Mouse (Mus musculus): ENCODE data around the gene Apbb2. TPM values are rescaled to one million over a fixed set of nuclear protein-coding genes. Genes with fewer than 3 reads are reported as not detected.

Apbb2 gene
- polyA plus RNA-seq, 1 experiment from 2014 or later = 52.6 TPM

DNA sequence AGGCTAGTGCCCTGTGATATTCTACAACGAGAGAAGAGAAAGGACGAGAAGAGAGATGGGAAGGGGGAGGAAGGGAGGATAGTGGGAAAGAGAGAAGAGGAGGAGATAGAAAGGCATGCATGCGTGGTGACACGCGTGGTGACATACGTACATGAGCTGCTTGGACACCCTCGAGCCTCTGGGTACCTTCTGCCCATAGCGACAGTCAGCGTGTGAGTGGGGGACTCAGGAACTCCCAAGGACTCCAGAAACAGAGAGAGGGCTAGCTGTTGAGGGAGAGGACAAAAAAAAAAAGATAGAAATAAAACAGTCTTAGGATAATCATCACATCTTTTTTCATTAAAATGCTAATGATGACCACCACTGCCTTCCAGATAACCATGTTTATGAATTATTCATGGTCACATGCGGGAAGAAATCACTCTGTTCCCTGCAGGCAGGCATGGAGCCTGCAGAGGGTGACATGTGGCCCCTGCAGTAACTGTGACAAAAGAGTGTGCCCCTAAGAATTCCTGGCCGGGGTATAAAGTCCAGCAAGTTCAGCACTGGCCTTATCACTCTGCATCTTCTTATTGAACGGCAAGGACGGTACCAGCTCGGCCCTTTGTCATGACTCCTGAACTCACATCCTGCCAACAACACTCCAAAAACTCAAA, 126.5 kb downstream of the Apbb2 start:
- H3K4me3 ChIP-seq (ENCODE audit: low read depth, low read length) = no peak overlapping the region

DNA sequence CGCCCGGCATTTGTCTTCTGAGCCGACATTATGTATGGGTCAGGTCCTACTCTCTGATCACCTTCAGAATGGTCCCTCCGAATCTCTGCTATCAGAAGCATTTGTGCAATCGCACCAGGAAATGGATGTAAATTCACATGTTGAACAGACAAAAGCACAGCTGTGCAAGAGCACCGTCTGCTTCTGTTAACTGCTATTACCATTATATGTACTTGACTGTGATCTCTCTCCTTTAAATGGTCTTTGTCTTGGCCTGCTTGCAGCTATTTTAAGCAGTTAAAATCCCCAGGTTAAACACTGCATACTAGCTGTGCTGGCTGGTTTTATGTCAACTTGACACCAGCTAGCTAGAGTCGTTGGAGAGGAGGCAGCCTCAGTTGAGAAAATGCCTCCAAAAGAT, 132.6 kb downstream of the Apbb2 start:
- DNase-seq (ENCODE audit: low spot score) = no peak
- Histone ChIP-seq H3K9me3 (ENCODE audit: control insufficient read depth, low read length) (no peaks in the 10 kb centered on the region), H3K4me2 (ENCODE audit: low read depth) (no peak overlapping the region), H3K36me3 (ENCODE audit: control insufficient read depth, insufficient read depth, low read length) (0 out of 2 replicates have a peak, but pooled peaks cover 2% of the 10 kb centered on the region), H3K9ac (ENCODE audit: low read length) (no peak overlapping the region), H3K4me3 (ENCODE audit: low read depth, low read length) (no peak overlapping the region), H3K27ac (ENCODE audit: low read depth, low read length) (no peak overlapping the region), H3K27me3 (ENCODE audit: control insufficient read depth, insufficient read depth, low read length) (no peaks in the 10 kb centered on the region), H3K4me1 (ENCODE audit: control insufficient read depth, insufficient read depth, low read length) (no peaks in the 10 kb centered on the region; the same call in 1 of the 2 replicates)
- ATAC-seq (ENCODE audit: insufficient read depth, low FRiP score, low TSS enrichment) = no peak
- WGBS = 36% methylated on average over 7 of the region's 7 CpGs

More for the DNA sequence above, 126.5 kb downstream of the Apbb2 start:
- no peak overlapping the region for H3K27ac ChIP-seq (ENCODE audit: low read depth, low read length)
- DNase-seq (ENCODE audit: low spot score) (no peak), ATAC-seq (ENCODE audit: insufficient read depth, low FRiP score, low TSS enrichment) (peak; percentile 45; the same call in 1 of the 2 replicates)
- no peaks in the 10 kb centered on the region for H3K9me3 ChIP-seq (ENCODE audit: control insufficient read depth, low read length)
- 0 out of 2 replicates have a peak, but pooled peaks cover 2% of the 10 kb centered on the region for H3K36me3 ChIP-seq (ENCODE audit: control insufficient read depth, insufficient read depth, low read length)
- 79% methylated on average over 14 of the region's 14 CpGs for WGBS
- no peaks in the 10 kb centered on the region for H3K27me3 ChIP-seq (ENCODE audit: control insufficient read depth, insufficient read depth, low read length)
- H3K4me1 ChIP-seq (ENCODE audit: control insufficient read depth, insufficient read depth, low read length) = no peaks in the 10 kb centered on the region; the same call in 1 of the 2 replicates
- H3K4me2 ChIP-seq (ENCODE audit: low read depth) = no peak overlapping the region
- no peak overlapping the region; the same call in 1 of the 2 replicates for H3K9ac ChIP-seq (ENCODE audit: low read length)

DNA sequence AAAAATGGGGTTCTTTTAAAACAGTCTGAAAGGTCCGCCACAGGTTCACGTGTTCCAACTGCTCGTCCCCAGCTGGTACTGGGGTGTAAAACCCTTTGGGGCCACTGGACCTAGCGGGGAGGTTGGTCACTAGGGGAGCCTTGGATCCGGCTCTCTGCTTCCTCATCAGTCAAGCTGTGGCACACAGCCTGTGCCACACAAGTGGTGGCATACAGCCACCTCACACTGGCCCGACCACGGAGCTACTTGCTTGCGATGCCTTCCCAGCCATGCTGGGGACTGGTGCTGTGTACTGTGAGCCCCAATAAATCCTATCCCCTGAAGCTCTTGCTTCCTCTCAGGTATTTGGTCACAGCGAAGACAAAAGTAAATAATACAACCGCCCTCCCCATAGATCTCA, 142.3 kb downstream of the Apbb2 start:
- no peaks in the 10 kb centered on the region for H3K27me3 ChIP-seq (ENCODE audit: control insufficient read depth, insufficient read depth, low read length)
- ATAC-seq (ENCODE audit: insufficient read depth, low FRiP score, low TSS enrichment) = no peak
- H3K9me3 ChIP-seq (ENCODE audit: control insufficient read depth, low read length) = no peaks in the 10 kb centered on the region
- no peak overlapping the region for H3K27ac ChIP-seq (ENCODE audit: low read depth, low read length)
- no peak overlapping the region for H3K4me3 ChIP-seq (ENCODE audit: low read depth, low read length)
- no peak overlapping the region for H3K4me2 ChIP-seq (ENCODE audit: low read depth)
- 91% methylated on average over 10 of the region's 10 CpGs for WGBS
- H3K9ac ChIP-seq (ENCODE audit: low read length) = no peak overlapping the region
- no peaks in the 10 kb centered on the region for H3K4me1 ChIP-seq (ENCODE audit: control insufficient read depth, insufficient read depth, low read length)
- H3K36me3 ChIP-seq (ENCODE audit: control insufficient read depth, insufficient read depth, low read length) = no peaks in the 10 kb centered on the region; the same call in 1 of the 2 replicates
- no peak for DNase-seq (ENCODE audit: low spot score)

DNA sequence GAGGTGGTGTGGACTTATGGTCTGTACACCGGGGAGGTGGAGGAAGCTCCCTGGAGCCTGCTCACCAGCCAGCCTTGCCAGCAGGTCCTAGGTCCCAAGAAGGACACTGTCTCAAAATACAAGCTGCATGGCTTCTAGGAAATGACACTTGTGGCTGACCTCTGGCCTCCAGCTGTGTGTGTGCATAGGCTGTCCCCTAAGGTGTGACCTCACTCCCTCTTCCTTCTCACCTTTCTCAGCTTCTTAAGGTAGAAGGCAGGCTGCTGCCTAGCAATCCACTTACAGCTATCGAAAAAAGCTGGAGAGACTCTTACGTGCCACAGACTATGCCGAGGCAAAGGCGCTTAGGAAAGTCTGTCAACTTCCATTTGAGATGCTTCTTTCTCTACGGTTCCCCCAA, 142.8 kb downstream of the Apbb2 start:
- 88% methylated on average over 6 of the region's 6 CpGs for WGBS
- H3K36me3 ChIP-seq (ENCODE audit: control insufficient read depth, insufficient read depth, low read length) = no peaks in the 10 kb centered on the region; the same call in 1 of the 2 replicates
- H3K4me1 ChIP-seq (ENCODE audit: control insufficient read depth, insufficient read depth, low read length) = no peaks in the 10 kb centered on the region
- H3K27ac ChIP-seq (ENCODE audit: low read depth, low read length) = no peak overlapping the region
- ATAC-seq (ENCODE audit: insufficient read depth, low FRiP score, low TSS enrichment) (no peak), DNase-seq (ENCODE audit: low spot score) (no peak)
- H3K9ac ChIP-seq (ENCODE audit: low read length) = no peak overlapping the region
- H3K4me3 ChIP-seq (ENCODE audit: low read depth, low read length) = no peak overlapping the region
- no peak overlapping the region for H3K4me2 ChIP-seq (ENCODE audit: low read depth)
- no peaks in the 10 kb centered on the region for H3K27me3 ChIP-seq (ENCODE audit: control insufficient read depth, insufficient read depth, low read length)
- H3K9me3 ChIP-seq (ENCODE audit: control insufficient read depth, low read length) = no peaks in the 10 kb centered on the region

DNA sequence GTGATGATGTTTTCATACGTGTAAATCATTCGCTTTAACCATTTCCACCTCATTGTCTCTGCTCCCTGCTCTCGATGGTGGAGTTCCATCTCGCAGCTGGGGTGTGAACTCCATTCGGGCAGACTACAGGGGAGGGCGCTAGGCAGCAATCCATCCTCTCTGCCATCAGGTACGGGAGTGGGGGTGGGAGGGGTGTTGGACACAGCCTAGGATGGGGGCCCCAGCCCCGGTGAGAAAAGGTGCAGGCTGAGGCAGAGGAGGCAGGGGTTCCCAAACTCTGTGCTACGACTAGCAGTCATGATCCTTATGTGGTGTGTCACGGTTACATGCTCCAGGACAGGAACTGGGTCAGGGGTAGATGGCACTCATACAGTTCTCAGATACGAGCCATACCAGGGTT, 144.4 kb downstream of the Apbb2 start:
- DNase-seq (ENCODE audit: low spot score) (no peak), ATAC-seq (ENCODE audit: insufficient read depth, low FRiP score, low TSS enrichment) (no peak)
- Histone ChIP-seq H3K4me3 (ENCODE audit: low read depth, low read length) (no peak overlapping the region), H3K9ac (ENCODE audit: low read length) (no peak overlapping the region), H3K4me1 (ENCODE audit: control insufficient read depth, insufficient read depth, low read length) (no peaks in the 10 kb centered on the region), H3K4me2 (ENCODE audit: low read depth) (no peak overlapping the region), H3K36me3 (ENCODE audit: control insufficient read depth, insufficient read depth, low read length) (no peaks in the 10 kb centered on the region), H3K27me3 (ENCODE audit: control insufficient read depth, insufficient read depth, low read length) (no peaks in the 10 kb centered on the region), H3K27ac (ENCODE audit: low read depth, low read length) (no peak overlapping the region), H3K9me3 (ENCODE audit: control insufficient read depth, low read length) (no peaks in the 10 kb centered on the region)
- WGBS = 67% methylated on average over 11 of the region's 11 CpGs

DNA sequence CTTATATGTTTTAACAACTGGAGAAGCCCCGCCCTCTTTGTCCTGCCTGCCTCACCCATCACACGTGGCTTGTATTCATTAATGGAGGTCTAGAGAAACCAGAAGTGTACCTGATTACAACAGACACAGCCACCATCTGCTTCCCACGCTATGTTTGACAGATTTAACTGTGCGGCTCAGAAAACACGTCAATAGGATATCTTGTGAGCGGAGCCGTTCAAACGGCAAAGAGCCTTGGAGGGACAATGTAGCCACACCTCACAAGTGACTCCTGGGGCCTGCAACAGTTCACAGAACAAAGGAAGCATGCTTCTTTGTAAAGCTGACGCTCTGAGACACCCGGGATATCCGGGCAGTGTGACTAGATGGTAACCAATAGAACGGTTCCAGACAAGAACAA, 145.0 kb downstream of the Apbb2 start:
- DNase-seq (ENCODE audit: low spot score) (peak; percentile 22), ATAC-seq (ENCODE audit: insufficient read depth, low FRiP score, low TSS enrichment) (peak; percentile 35; the same call in 1 of the 2 replicates)
- H3K4me3 ChIP-seq (ENCODE audit: low read depth, low read length) = no peak overlapping the region
- no peaks in the 10 kb centered on the region for H3K4me1 ChIP-seq (ENCODE audit: control insufficient read depth, insufficient read depth, low read length)
- H3K27me3 ChIP-seq (ENCODE audit: control insufficient read depth, insufficient read depth, low read length) = no peaks in the 10 kb centered on the region
- no peak overlapping the region for H3K4me2 ChIP-seq (ENCODE audit: low read depth)
- H3K9me3 ChIP-seq (ENCODE audit: control insufficient read depth, low read length) = no peaks in the 10 kb centered on the region
- H3K9ac ChIP-seq (ENCODE audit: low read length) = no peak overlapping the region
- WGBS = 38% methylated on average over 12 of the region's 12 CpGs
- H3K27ac ChIP-seq (ENCODE audit: low read depth, low read length) = no peak overlapping the region
- H3K36me3 ChIP-seq (ENCODE audit: control insufficient read depth, insufficient read depth, low read length) = no peaks in the 10 kb centered on the region

DNA sequence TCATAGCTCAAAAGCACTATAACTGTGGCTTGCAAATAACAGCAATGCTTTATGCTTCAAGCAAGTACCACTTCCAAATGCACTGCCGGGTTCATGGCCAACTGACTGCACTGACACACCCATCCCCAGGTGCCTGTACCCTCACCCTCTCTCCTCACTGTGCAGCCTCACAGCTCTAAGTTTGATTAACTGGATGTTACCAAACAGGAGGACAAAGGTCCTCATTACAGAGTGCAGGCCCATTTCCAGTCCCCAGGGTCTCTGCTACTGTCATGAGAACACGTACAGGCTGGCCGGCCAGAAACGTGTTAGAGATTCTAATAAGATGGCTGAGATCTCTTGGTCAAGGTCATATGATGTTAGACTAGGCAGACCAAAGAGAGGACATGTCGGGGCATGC, 147.7 kb downstream of the Apbb2 start:
- WGBS = 86% methylated on average over 5 of the region's 5 CpGs
- no peak overlapping the region for H3K4me3 ChIP-seq (ENCODE audit: low read depth, low read length)
- no peak for DNase-seq (ENCODE audit: low spot score)

DNA sequence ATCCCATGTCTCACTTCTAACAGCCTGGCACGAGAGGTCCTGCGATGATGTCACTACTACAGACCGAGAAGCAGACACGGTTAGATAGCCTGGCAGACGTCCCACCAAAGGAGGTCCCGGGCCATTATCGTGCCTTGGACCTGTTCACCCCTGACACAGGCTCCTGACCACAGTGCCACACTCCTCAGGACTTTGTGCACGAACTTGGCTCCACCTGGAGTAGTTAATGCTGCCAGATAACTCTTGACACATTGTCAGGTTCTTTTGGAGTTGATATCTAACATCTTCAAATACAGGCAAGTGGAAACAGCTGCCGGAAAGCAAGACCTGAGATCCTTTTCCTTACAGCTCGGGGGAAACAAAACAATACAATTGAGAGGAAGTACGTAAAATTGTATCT, 148.9 kb downstream of the Apbb2 start:
- no peak for DNase-seq (ENCODE audit: low spot score)

More for the DNA sequence above, 147.7 kb downstream of the Apbb2 start:
- no peaks in the 10 kb centered on the region for H3K9me3 ChIP-seq (ENCODE audit: control insufficient read depth, low read length)
- no peak for ATAC-seq (ENCODE audit: insufficient read depth, low FRiP score, low TSS enrichment)
- H3K4me2 ChIP-seq (ENCODE audit: low read depth) = no peak overlapping the region
- no peak overlapping the region for H3K9ac ChIP-seq (ENCODE audit: low read length)
- no peaks in the 10 kb centered on the region for H3K27me3 ChIP-seq (ENCODE audit: control insufficient read depth, insufficient read depth, low read length)
- no peaks in the 10 kb centered on the region for H3K4me1 ChIP-seq (ENCODE audit: control insufficient read depth, insufficient read depth, low read length)
- no peaks in the 10 kb centered on the region for H3K36me3 ChIP-seq (ENCODE audit: control insufficient read depth, insufficient read depth, low read length)
- H3K27ac ChIP-seq (ENCODE audit: low read depth, low read length) = no peak overlapping the region

DNA sequence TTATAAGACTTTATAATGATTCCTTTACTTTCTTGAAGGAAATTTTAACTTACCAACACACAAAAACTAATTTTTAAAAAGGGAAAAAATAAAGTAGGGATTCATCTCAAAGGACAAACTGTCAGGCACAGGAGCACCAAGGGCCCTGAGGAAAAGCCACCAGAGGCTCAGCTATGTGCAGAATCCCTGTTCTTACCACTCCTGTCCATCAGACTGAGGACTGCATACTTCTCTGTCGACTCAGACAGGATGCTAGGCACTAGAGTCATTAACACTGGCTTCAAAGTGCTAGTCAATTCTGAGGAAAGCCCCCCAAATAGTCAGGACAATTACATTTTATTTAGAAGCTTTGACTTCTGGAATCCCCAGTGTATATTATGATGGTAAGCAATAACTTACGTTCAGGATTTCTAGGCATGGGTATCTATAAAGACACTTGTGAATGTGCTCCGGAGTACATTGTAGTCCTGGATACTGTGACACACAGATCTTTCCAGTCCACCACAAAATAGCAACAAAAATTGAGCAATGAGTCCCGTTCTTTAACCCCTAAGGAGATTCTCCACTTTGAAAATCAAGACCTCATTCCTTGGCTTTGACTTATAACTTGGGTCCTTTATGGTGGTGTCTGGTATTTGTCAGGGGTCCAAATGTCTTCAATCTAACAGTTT, 150.1 kb downstream of the Apbb2 start:
- DNase-seq (ENCODE audit: low spot score) (no peak), ATAC-seq (ENCODE audit: insufficient read depth, low FRiP score, low TSS enrichment) (no peak)
- H3K36me3 ChIP-seq (ENCODE audit: control insufficient read depth, insufficient read depth, low read length) = no peaks in the 10 kb centered on the region
- H3K4me1 ChIP-seq (ENCODE audit: control insufficient read depth, insufficient read depth, low read length) = no peaks in the 10 kb centered on the region
- H3K4me3 ChIP-seq (ENCODE audit: low read depth, low read length) = no peak overlapping the region
- no peak overlapping the region for H3K4me2 ChIP-seq (ENCODE audit: low read depth)
- no peak overlapping the region for H3K9ac ChIP-seq (ENCODE audit: low read length)
- 86% methylated on average over 4 of the region's 4 CpGs for WGBS
- H3K27ac ChIP-seq (ENCODE audit: low read depth, low read length) = no peak overlapping the region
- no peaks in the 10 kb centered on the region for H3K9me3 ChIP-seq (ENCODE audit: control insufficient read depth, low read length)
- H3K27me3 ChIP-seq (ENCODE audit: control insufficient read depth, insufficient read depth, low read length) = no peaks in the 10 kb centered on the region

More for the DNA sequence above, 148.9 kb downstream of the Apbb2 start:
- Histone ChIP-seq H3K4me2 (ENCODE audit: low read depth) (no peak overlapping the region), H3K27ac (ENCODE audit: low read depth, low read length) (no peak overlapping the region), H3K4me3 (ENCODE audit: low read depth, low read length) (no peak overlapping the region), H3K9ac (ENCODE audit: low read length) (no peak overlapping the region), H3K4me1 (ENCODE audit: control insufficient read depth, insufficient read depth, low read length) (no peaks in the 10 kb centered on the region), H3K36me3 (ENCODE audit: control insufficient read depth, insufficient read depth, low read length) (no peaks in the 10 kb centered on the region), H3K27me3 (ENCODE audit: control insufficient read depth, insufficient read depth, low read length) (no peaks in the 10 kb centered on the region), H3K9me3 (ENCODE audit: control insufficient read depth, low read length) (no peaks in the 10 kb centered on the region)
- no peak for ATAC-seq (ENCODE audit: insufficient read depth, low FRiP score, low TSS enrichment)
- 86% methylated on average over 11 of the region's 11 CpGs for WGBS

All from neural tube, embryonic 11.5 days (tissue).